Mouse (Mus musculus): Measurements from ENCODE around the gene Shisal1. TPM values are rescaled to one million over a fixed set of nuclear protein-coding genes. Genes with fewer than 3 reads are reported as not detected.

The Shisal1 gene
- polyA plus RNA-seq (2015; fragmentation: Illumina TruSeq; extraction: RNeasy Lipid Tissue Mini Kit (QIAGEN cat#74804); ENCODE audit: low read depth, low replicate concordance), result 29.2 TPM

DNA sequence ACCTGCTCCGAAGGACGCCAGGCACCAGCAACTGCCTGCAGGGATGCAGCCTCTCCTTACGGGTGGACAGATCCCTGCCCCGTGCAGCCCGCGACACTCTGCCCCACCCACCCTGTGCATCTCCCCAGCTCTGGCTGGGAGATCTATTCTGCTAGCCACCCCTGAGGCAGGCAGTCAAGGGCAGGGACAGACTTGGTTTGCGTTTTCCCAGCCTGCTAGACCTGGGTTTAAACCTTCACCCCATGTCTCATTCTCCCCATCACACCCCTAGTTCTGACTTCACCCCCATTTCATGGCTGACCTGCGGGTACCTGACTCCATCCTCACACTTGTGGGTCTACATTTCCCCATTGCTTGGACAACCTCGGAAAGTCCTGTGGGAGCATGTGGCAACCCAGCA is at the start of gene Shisal1:
Gene Shisal1 (minus strand): TSS at position 101 of the 400 bp plus-strand sequence.

Other genes starting within 250 kb of the Shisal1 start
- 16.0 TPM for gene Parvb, start 215.1 kb downstream of the Shisal1 start, polyA plus RNA-seq (2015; fragmentation: Illumina TruSeq; extraction: RNeasy Lipid Tissue Mini Kit (QIAGEN cat#74804); ENCODE audit: low read depth, low replicate concordance)
- 5.5 TPM for gene Parvg, start 123.1 kb downstream of the Shisal1 start, polyA plus RNA-seq (2015; fragmentation: Illumina TruSeq; extraction: RNeasy Lipid Tissue Mini Kit (QIAGEN cat#74804); ENCODE audit: low read depth, low replicate concordance)
- 32.4 TPM for gene Rtl6, start 110.7 kb upstream of the Shisal1 start, polyA plus RNA-seq (2015; fragmentation: Illumina TruSeq; extraction: RNeasy Lipid Tissue Mini Kit (QIAGEN cat#74804); ENCODE audit: low read depth, low replicate concordance)
- 6.4 TPM for gene Prr5, start 222.5 kb upstream of the Shisal1 start, polyA plus RNA-seq (2015; fragmentation: Illumina TruSeq; extraction: RNeasy Lipid Tissue Mini Kit (QIAGEN cat#74804); ENCODE audit: low read depth, low replicate concordance)